Mouse (Mus musculus): ENCODE results near the gene Tmem119. TPM values are rescaled to one million over a fixed set of nuclear protein-coding genes. Genes with fewer than 3 reads are reported as not detected.
"Not testable (repeated sequence)": the region's sequence is repeated elsewhere in the genome, so short reads cannot be mapped to it uniquely, and the experiment has no call there.

The Tmem119 gene
- polyA plus RNA-seq, 2 experiments = 86.0 to 107 TPM

- DNase-seq (ENCODE audit: low spot score) (no peak), ATAC-seq (ENCODE audit: low FRiP score, low read depth) (no peak)
- Histone ChIP-seq H3K4me3 (replicated peaks; ENCODE audit: low read length) (no peak overlapping the region), H3K27me3 (ENCODE audit: control insufficient read depth, insufficient read depth, low read length) (no peaks in the 10 kb centered on the region), H3K4me1 (ENCODE audit: control insufficient read depth, insufficient read depth, low read length) (no peaks in the 10 kb centered on the region), H3K27ac (replicated peaks; ENCODE audit: low read depth, low read length) (no peak overlapping the region), H3K9me3 (ENCODE audit: control insufficient read depth, low read length) (peaks cover 9% of the 10 kb centered on the region), H3K9ac (ENCODE audit: low read depth, low read length, severe bottlenecking) (no peak overlapping the region), H3K4me2 (replicated peaks; ENCODE audit: low read depth, low read length, severe bottlenecking) (no peak overlapping the region), H3K36me3 (ENCODE audit: control insufficient read depth, insufficient read depth, low read length) (no peaks in the 10 kb centered on the region)
- 37% methylated on average over 27 of the region's 27 CpGs for WGBS
- no peak for TF ChIP-seq POLR2A (IDR thresholded peaks at IDR 0.05; ENCODE audit: borderline replicate concordance, extremely low read depth, insufficient read depth, insufficient read length)
These were observed 14.1 kb upstream of the Tmem119 start for GRCm38 (mm10) chr5:113814111-113815040.

GRCm38 (mm10) chr5:113813608-113814007 is 13.3 kb upstream of the Tmem119 start:
- Histone ChIP-seq H3K36me3 (ENCODE audit: control insufficient read depth, insufficient read depth, low read length) (no peaks in the 10 kb centered on the region), H3K4me1 (ENCODE audit: control insufficient read depth, insufficient read depth, low read length) (peaks cover 4% of the 10 kb centered on the region), H3K27me3 (ENCODE audit: control insufficient read depth, insufficient read depth, low read length) (no peaks in the 10 kb centered on the region), H3K4me2 (replicated peaks; ENCODE audit: low read depth, low read length, severe bottlenecking) (no peak overlapping the region), H3K9ac (ENCODE audit: low read depth, low read length, severe bottlenecking) (no peak overlapping the region), H3K4me3 (replicated peaks; ENCODE audit: low read length) (no peak overlapping the region), H3K9me3 (ENCODE audit: control insufficient read depth, low read length) (peaks cover 9% of the 10 kb centered on the region), H3K27ac (replicated peaks; ENCODE audit: low read depth, low read length) (no peak overlapping the region)
- no peak for TF ChIP-seq POLR2A (IDR thresholded peaks at IDR 0.05; ENCODE audit: borderline replicate concordance, extremely low read depth, insufficient read depth, insufficient read length)
- DNase-seq (ENCODE audit: low spot score) = no peak
- ATAC-seq (ENCODE audit: low FRiP score, low read depth) = no peak
- 26% methylated on average over 9 of the region's 9 CpGs for WGBS

- Histone ChIP-seq H3K9me3 (ENCODE audit: control insufficient read depth, low read length) (peaks cover 9% of the 10 kb centered on the region), H3K4me3 (replicated peaks; ENCODE audit: low read length) (no peak overlapping the region), H3K4me2 (replicated peaks; ENCODE audit: low read depth, low read length, severe bottlenecking) (no peak overlapping the region), H3K9ac (ENCODE audit: low read depth, low read length, severe bottlenecking) (no peak overlapping the region), H3K4me1 (ENCODE audit: control insufficient read depth, insufficient read depth, low read length) (peaks cover 14% of the 10 kb centered on the region), H3K27ac (replicated peaks; ENCODE audit: low read depth, low read length) (no peak overlapping the region), H3K27me3 (ENCODE audit: control insufficient read depth, insufficient read depth, low read length) (no peaks in the 10 kb centered on the region), H3K36me3 (ENCODE audit: control insufficient read depth, insufficient read depth, low read length) (no peaks in the 10 kb centered on the region)
- no peak for TF ChIP-seq POLR2A (IDR thresholded peaks at IDR 0.05; ENCODE audit: borderline replicate concordance, extremely low read depth, insufficient read depth, insufficient read length)
- no peak for ATAC-seq (ENCODE audit: low FRiP score, low read depth)
- DNase-seq (ENCODE audit: low spot score) = no peak
- 86% methylated on average over 2 of the region's 2 CpGs for WGBS
These were observed 12.3 kb upstream of the Tmem119 start for GRCm38 (mm10) chr5:113812638-113813037.

GRCm38 (mm10) chr5:113811824-113812420 is 11.6 kb upstream of the Tmem119 start:
- 17% methylated on average over 11 of the region's 12 CpGs for WGBS
- not testable (repeated sequence) for H3K9ac ChIP-seq (ENCODE audit: low read depth, low read length, severe bottlenecking); H3K27ac ChIP-seq (replicated peaks; ENCODE audit: low read depth, low read length)

GRCm38 (mm10) chr5:113810111-113810510 is 9.8 kb upstream of the Tmem119 start:
- no peak overlapping the region for H3K9ac ChIP-seq (ENCODE audit: low read depth, low read length, severe bottlenecking)
- H3K9me3 ChIP-seq (ENCODE audit: control insufficient read depth, low read length) = peaks cover 9% of the 10 kb centered on the region
- no peak for ATAC-seq (ENCODE audit: low FRiP score, low read depth)
- TF ChIP-seq POLR2A (IDR thresholded peaks at IDR 0.05; ENCODE audit: borderline replicate concordance, extremely low read depth, insufficient read depth, insufficient read length) = no peak
- no peak overlapping the region for H3K4me3 ChIP-seq (replicated peaks; ENCODE audit: low read length)
- no peak for DNase-seq (ENCODE audit: low spot score)
- H3K27ac ChIP-seq (replicated peaks; ENCODE audit: low read depth, low read length) = no peak overlapping the region
- H3K27me3 ChIP-seq (ENCODE audit: control insufficient read depth, insufficient read depth, low read length) = no peaks in the 10 kb centered on the region
- peaks cover 27% of the 10 kb centered on the region for H3K4me1 ChIP-seq (ENCODE audit: control insufficient read depth, insufficient read depth, low read length)
- no peak overlapping the region for H3K4me2 ChIP-seq (replicated peaks; ENCODE audit: low read depth, low read length, severe bottlenecking)
- no peaks in the 10 kb centered on the region for H3K36me3 ChIP-seq (ENCODE audit: control insufficient read depth, insufficient read depth, low read length)
- WGBS = 91% methylated on average over 4 of the region's 4 CpGs

More at GRCm38 (mm10) chr5:113811824-113812420, 11.6 kb upstream of the Tmem119 start:
- H3K4me3 ChIP-seq (replicated peaks; ENCODE audit: low read length); H3K9me3 ChIP-seq (ENCODE audit: control insufficient read depth, low read length); H3K36me3 ChIP-seq (ENCODE audit: control insufficient read depth, insufficient read depth, low read length); H3K4me2 ChIP-seq (replicated peaks; ENCODE audit: low read depth, low read length, severe bottlenecking); ATAC-seq (ENCODE audit: low FRiP score, low read depth); H3K27me3 ChIP-seq (ENCODE audit: control insufficient read depth, insufficient read depth, low read length): not testable (repeated sequence)
- H3K4me1 ChIP-seq (ENCODE audit: control insufficient read depth, insufficient read depth, low read length) = peaks cover 21% of the 10 kb centered on the region
- DNase-seq (ENCODE audit: low spot score) = peak; percentile 39

Data from limb, embryonic 14.5 days (tissue).